Mouse (Mus musculus) liver, adult 2 months (tissue): ENCODE results near the gene Fam124b. TPM values are rescaled to one million over a fixed set of nuclear protein-coding genes. Genes with fewer than 3 reads are reported as not detected.

Source experiments
- DNase-seq: peaks from one replicate; pipeline ENCODE4 v3.0.0-alpha.2; 2011; ENCODE audit warnings: low read depth, low spot score; ENCODE audit errors: extremely low read depth
- H3K27ac ChIP-seq: fragments of 200-500 bp; replicated peaks from 2 replicates; pipeline ENCODE4 v1.5.1; 2012; ENCODE audit warnings: low read depth, mild to moderate bottlenecking, control low read depth, inconsistent platforms, low read length; ENCODE audit not compliant: insufficient read depth
- H3K27me3 ChIP-seq: fragments of 200-500 bp; 2 replicates; pipeline ENCODE4 v1.6.1; 2012; ENCODE audit warnings: mild to moderate bottlenecking, moderate library complexity, low read length, inconsistent platforms; ENCODE audit not compliant: control insufficient read depth, insufficient read depth
- H3K36me3 ChIP-seq: fragments of 200-500 bp; 2 replicates; pipeline ENCODE4 v1.6.1; 2012; ENCODE audit warnings: low read length, inconsistent platforms; ENCODE audit not compliant: control insufficient read depth, insufficient read depth
- H3K4me1 ChIP-seq: fragments of 200-500 bp; 2 replicates; pipeline ENCODE4 v1.6.1; 2011; ENCODE audit warnings: low read length; ENCODE audit not compliant: control insufficient read depth, insufficient read depth
- H3K4me3 ChIP-seq: fragments of 200-500 bp; 2 replicates; pipeline ENCODE4 v1.5.1; 2011; ENCODE audit warnings: low read depth, mild to moderate bottlenecking, control low read depth, low read length, moderate library complexity; ENCODE audit not compliant: insufficient read depth
- H3K79me2 ChIP-seq: fragments of 200-500 bp; 2 replicates; pipeline ENCODE4 v1.6.1; 2012; ENCODE audit warnings: inconsistent platforms, mild to moderate bottlenecking, low read length, moderate library complexity; ENCODE audit not compliant: control insufficient read depth, insufficient read depth
- H3K9ac ChIP-seq: fragments of 200-500 bp; 2 replicates; pipeline ENCODE4 v1.6.1; 2012; ENCODE audit warnings: low read depth, mild to moderate bottlenecking, control low read depth, inconsistent platforms, low read length
- CTCF ChIP-seq: fragments of 200-500 bp; IDR thresholded peaks from 2 replicates; pipeline ENCODE4 v1.5.1; 2011; ENCODE audit warnings: low read depth, low read length, control low read depth
- POLR2A ChIP-seq: fragments of 200-500 bp; IDR thresholded peaks from 2 replicates; pipeline ENCODE4 v1.6.1; 2011; ENCODE audit warnings: low read length, control low read depth; ENCODE audit not compliant: insufficient read depth; ENCODE audit errors: extremely low read depth
- WGBS: fragments of 180-500 bp; shearing (Covaris S2); methylation state at CpG from one replicate; pipeline ENCODE4 v1.1.7; 2018; 5-methylcytosine and 5-hydroxymethylcytosine counted together
- polyA plus RNA-seq: library from polyadenylated mRNA; depleted of rRNA; stranded (reverse); fragments of >200 nt; gene quantifications from 2 replicates; pipeline ENCODE4 v1.2.3, GENCODE M21; 2012
- total RNA-seq: library from RNA; depleted of rRNA; stranded (reverse); fragments of >200 nt; gene quantifications from 2 replicates; pipeline ENCODE4 v1.2.3, GENCODE M21; 2014

Gene Fam124b
- total and polyA plus RNA-seq, 2 experiments = not detected

DNA sequence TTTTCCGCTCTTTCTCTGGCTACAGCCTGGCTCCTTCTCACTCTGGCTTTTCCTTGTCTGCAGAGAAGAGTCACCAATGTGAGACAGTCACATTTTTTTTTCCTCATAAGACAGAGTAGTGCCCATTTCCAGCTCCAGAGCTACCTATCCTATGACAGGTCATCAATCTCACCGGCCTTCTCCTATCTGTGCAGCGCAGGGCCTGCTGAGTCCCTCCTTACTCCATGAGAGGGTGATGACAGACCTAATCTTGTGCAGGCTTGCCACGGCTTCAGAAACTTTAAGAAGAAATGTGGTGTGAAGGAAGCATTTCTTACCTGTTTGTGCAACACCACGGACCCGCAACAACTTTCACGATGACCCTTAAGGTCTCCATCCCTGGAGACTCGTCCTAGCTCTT, 25.4 kb downstream of the Fam124b start:
- no peak overlapping the region for H3K27ac ChIP-seq
- no peaks in the 10 kb centered on the region for H3K27me3 ChIP-seq
- H3K4me3 ChIP-seq = no peak overlapping the region
- H3K4me1 ChIP-seq = no peaks in the 10 kb centered on the region
- H3K79me2 ChIP-seq = no peaks in the 10 kb centered on the region
- WGBS = 82% methylated on average over 8 of the region's 8 CpGs
- DNase-seq = no peak
- no peak overlapping the region for H3K9ac ChIP-seq
- TF ChIP-seq POLR2A = no peak
- no peak for TF ChIP-seq CTCF
- no peaks in the 10 kb centered on the region for H3K36me3 ChIP-seq

DNA sequence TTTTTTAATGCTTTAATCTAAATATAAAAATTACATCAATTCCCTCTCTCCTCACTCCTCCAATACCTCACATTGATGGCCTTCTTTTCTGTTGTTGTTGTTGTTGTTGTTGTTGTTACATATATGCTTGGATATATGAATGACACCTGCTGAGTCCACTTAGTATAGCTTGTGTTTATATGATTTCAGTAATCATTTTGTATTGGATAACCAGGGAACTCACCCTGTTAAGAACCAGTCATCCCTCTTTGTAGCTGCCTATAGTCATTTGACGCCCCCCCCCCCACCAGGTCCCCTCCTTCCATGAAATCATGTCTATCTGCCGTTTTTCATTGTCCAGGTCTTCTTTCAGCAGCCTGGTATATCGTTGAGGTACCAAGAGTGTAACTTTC, 36.9 kb downstream of the Fam124b start:
- Histone ChIP-seq H3K27me3 (no peaks in the 10 kb centered on the region), H3K36me3 (no peaks in the 10 kb centered on the region), H3K4me3 (no peak overlapping the region), H3K79me2 (no peaks in the 10 kb centered on the region), H3K4me1 (no peaks in the 10 kb centered on the region), H3K9ac (no peak overlapping the region), H3K27ac (no peak overlapping the region)
- TF ChIP-seq CTCF (no peak), POLR2A (no peak)
- WGBS = 41% methylated on average over 3 of the region's 3 CpGs
- DNase-seq = no peak

DNA sequence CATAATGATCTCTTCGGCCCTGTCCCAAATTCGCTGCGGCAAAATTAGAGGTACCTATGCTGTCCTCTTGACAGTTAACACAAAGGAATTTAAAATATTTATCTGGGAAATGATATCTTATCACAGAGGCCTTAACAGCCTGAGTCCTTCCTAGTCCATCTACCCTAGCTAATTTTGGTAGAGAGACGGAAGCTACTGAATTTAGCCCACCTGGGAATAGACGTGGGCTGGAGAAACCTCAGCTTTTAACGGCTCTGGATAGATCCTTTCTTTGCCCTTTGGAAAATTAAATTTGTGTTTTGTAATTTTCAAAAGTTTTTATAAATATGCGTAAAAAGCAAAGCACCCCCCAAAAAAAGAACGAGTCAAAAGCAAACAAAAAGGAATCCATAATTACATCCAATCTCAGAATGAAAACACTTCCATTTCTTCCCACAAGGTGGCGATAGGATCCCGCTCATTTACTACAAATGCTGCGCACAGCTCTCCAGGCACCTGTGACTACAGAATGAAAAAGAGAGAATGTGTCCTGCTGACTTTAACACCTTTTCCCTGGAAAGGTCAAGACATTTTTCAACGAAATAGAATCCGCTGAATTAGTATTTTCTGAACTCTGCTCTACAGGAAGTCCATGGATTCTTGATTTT, 37.4 kb downstream of the Fam124b start:
- WGBS = 38% methylated on average over 13 of the region's 13 CpGs
- no peak for TF ChIP-seq POLR2A
- TF ChIP-seq CTCF = peak; percentile 57
- Histone ChIP-seq H3K79me2 (no peaks in the 10 kb centered on the region), H3K4me1 (no peaks in the 10 kb centered on the region), H3K9ac (no peak overlapping the region), H3K27me3 (no peaks in the 10 kb centered on the region), H3K4me3 (no peak overlapping the region), H3K36me3 (no peaks in the 10 kb centered on the region), H3K27ac (no peak overlapping the region)
- peak; percentile 31 for DNase-seq

DNA sequence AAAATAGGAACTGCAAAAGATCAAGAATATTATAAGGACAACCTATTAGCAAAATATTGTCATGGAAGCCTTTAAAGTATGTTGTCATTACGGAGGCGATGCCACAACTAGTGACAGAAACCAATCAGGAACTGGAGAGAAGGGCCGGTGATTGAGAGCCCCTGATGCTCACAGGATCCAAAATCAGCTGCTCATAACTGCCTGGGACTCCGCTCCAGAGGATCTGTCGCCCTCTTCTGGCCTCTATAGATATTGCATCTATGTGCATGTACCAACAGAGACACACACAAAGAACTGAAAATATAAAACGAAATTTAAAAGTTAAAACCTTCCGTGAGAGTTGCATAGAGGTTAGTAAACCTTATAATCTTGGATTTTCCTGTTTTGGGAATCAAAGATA, 38.1 kb downstream of the Fam124b start:
- Histone ChIP-seq H3K27me3 (no peaks in the 10 kb centered on the region), H3K36me3 (no peaks in the 10 kb centered on the region), H3K4me3 (no peak overlapping the region), H3K4me1 (no peaks in the 10 kb centered on the region), H3K9ac (no peak overlapping the region), H3K79me2 (no peaks in the 10 kb centered on the region), H3K27ac (no peak overlapping the region)
- TF ChIP-seq POLR2A (no peak), CTCF (no peak)
- peak; percentile 0 for DNase-seq
- 67% methylated on average over 7 of the region's 7 CpGs for WGBS

DNA sequence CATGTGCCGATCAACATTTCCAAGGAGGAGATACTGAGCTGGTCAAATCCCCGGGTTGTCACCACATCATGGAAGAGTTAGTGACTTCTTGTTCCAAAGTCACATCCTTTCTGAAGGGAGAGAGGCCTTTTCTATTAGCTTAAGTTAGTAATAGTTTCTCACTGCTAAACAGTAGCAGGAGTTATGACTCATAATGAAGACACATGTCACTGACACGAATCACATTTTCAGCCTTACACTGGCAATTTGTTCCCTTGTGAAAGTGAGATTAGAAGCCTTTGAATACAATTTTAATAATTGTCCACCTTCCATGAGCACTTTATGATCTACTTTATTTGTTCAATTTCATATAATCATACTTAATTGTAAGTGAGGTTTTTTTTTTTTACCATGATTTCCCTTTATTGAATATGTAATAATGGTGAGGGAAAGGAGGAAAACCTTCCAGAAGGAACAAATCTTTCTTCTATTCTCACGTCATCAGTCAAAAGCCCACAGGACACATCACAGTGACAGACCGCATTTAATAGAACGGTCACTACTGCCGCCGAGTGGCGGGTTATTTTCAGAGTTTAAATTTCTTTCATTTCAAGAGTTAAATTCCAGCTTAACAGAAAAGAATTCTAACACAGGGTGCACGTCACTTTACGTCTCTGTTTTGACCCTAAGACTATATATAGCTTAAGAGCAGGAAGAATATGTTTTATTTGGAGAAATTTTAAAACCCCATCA, 40.5 kb downstream of the Fam124b start:
- Histone ChIP-seq H3K36me3 (no peaks in the 10 kb centered on the region), H3K27ac (no peak overlapping the region), H3K4me1 (no peaks in the 10 kb centered on the region), H3K4me3 (no peak overlapping the region), H3K27me3 (no peaks in the 10 kb centered on the region), H3K9ac (no peak overlapping the region), H3K79me2 (no peaks in the 10 kb centered on the region)
- no peak for DNase-seq
- WGBS = 63% methylated on average over 11 of the region's 11 CpGs
- TF ChIP-seq POLR2A = no peak
- no peak for TF ChIP-seq CTCF

DNA sequence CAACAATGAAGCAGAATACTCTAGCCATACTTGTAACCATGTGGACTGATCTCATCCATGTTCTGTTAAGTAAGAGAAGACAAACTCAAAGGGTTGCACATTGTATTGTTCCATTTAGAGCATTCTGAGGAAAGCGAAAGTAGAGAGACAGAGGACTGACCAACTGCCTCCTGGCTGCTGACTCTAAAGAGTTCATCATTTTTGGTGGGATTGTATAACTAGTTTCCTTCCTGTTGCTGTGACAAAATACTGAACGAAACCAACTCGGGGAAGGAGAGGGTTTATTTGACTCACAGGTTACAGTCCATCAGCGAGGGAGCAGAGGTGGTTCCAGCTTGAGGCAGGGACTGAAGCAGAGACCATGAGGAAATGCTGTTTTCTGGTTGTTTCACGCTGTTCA, 50.6 kb downstream of the Fam124b start:
- Histone ChIP-seq H3K4me1 (no peaks in the 10 kb centered on the region), H3K27ac (no peak overlapping the region), H3K9ac (no peak overlapping the region), H3K36me3 (no peaks in the 10 kb centered on the region), H3K27me3 (no peaks in the 10 kb centered on the region), H3K4me3 (no peak overlapping the region), H3K79me2 (no peaks in the 10 kb centered on the region)
- TF ChIP-seq POLR2A = no peak
- TF ChIP-seq CTCF = no peak
- DNase-seq = no peak
- 79% methylated on average over 5 of the region's 5 CpGs for WGBS
